Mouse (Mus musculus) CD4-positive, CD25-positive, alpha-beta regulatory T cell (primary cell): ENCODE results near the gene Zfp369. TPM values are rescaled to one million over a fixed set of nuclear protein-coding genes. Genes with fewer than 3 reads are reported as not detected.

Experiments used
- polyA plus RNA-seq: library from polyadenylated mRNA; unstranded; fragments of 100-300 nt; shearing (Covaris generic); gene quantifications from one replicate; pipeline ENCODE4 v1.2.1, GENCODE M21; 2017

The Zfp369 gene
- polyA plus RNA-seq: 14.8 TPM

DNA sequence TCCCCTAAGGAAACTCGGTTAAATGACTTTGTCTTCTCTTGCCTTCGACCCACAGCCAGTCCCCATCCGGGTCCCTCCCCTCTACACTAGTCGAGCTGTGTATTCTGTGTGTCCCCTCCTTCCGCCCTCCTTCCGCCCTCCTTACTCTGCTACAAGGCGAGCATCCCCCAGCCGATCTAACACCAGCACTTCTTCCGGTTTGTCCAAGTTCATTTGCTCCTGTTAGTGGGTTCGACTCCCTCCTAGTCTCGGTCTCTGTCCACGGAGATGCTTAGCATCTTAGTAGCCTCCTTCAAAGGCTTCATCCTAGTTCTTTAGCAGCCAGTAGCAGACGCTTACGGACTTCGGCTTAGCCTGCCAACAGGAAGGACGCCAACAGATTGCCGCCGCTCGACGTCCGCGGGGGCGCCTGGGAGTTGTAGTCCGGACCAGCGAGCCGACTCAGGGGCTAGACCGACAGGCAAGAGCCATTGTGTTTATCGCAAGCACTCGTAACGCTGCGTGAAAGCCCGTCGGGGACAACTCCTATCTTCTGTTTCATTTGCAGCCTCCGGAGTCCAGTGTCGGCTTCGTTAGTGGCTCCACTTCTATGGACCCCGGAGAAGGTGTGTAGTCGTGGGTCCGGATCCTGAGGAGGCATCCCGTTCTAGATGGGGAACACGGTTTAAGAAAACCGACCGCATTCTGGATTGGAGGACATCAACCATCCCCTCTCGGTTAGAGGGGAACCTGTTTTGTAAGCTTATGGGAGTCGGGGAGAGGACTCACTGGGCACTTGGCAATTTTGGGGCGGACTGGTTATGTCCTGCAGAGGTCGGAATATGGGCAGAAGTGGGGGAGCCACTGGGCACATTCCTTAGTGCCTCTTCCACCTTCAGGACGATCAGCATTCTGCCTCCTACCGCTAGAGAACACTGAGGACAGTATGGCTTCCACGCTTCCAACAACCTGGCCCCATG, at the start of gene Zfp369:
Zfp369 (plus strand) TSS at position 432 of the 959 bp plus-strand sequence.

DNA sequence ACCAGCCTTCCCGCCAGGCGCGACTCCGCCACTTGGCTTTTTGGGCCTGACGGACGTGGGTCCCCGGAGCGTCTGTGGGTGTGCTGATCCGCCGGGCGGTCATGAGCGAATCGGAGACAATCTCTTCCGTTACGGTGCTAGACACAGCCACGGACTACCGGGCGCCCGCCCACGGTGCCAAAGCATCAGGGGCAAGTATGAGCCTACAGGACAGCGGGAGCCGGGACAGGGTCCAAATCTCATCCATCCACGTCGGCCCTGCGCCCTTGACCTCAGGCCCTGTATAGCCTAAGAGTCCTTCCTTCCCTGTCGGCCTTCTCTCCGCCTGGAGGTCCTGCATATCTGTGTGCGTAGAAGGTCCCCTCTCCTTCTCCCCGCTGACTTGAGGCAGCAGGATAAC, 19.4 kb upstream of the Zfp369 start, which contains the start of gene Gm10775:
Gm10775 (plus strand) TSS at position 301 of the 400 bp plus-strand sequence.

Other genes with a start within 250 kb of the Zfp369 start
- gene Spata31d1c, start 245.8 kb upstream of the Zfp369 start, polyA plus RNA-seq: not detected
- not detected for gene Prss47, start 226.1 kb upstream of the Zfp369 start, polyA plus RNA-seq
- 58.4 TPM for gene Mfsd14b, start 165.8 kb upstream of the Zfp369 start, polyA plus RNA-seq
- gene Olfr465-ps1, start 140.7 kb upstream of the Zfp369 start, polyA plus RNA-seq: not detected
- 0.08 TPM for gene Olfr466, start 128.6 kb upstream of the Zfp369 start, polyA plus RNA-seq
- not detected for gene Nlrp4f, start 72.8 kb upstream of the Zfp369 start, polyA plus RNA-seq
- gene Gm10775, start 19.3 kb upstream of the Zfp369 start, polyA plus RNA-seq: not detected
- gene Gm10139, start 233.9 kb downstream of the Zfp369 start, polyA plus RNA-seq: not detected